Mouse (Mus musculus) layer of hippocampus, adult 9-11 months (tissue): ENCODE measurements at regions not wholly inside any gene's neighbourhood (a gene's known extent, or its start where the extent isn't known, plus 50 kb on each side); places are given as distances from the start of the nearest gene placed in this dataset.

Experiments
- DNase-seq: peaks from one replicate; pipeline ENCODE4 v3.0.0; 2022

- no peak for DNase-seq
These were observed 355.3 kb upstream of the Smim15 start for GRCm38 (mm10) chr13:107688972-107689371.

GRCm38 (mm10) chr13:107685231-107685630 lies 359.0 kb upstream of the Smim15 start:
- no peak for DNase-seq

GRCm38 (mm10) chr13:107683909-107684308 lies 360.3 kb upstream of the Smim15 start:
- DNase-seq, result no peak

- no peak for DNase-seq
These were observed 362.5 kb upstream of the Smim15 start for GRCm38 (mm10) chr13:107681719-107682118.

- DNase-seq, result no peak
These were observed 365.4 kb upstream of the Smim15 start for GRCm38 (mm10) chr13:107678860-107679259.

GRCm38 (mm10) chr13:107677091-107677470 lies 367.2 kb upstream of the Smim15 start:
- no peak for DNase-seq

GRCm38 (mm10) chr13:107676310-107677090 lies 367.7 kb upstream of the Smim15 start:
- no peak for DNase-seq

GRCm38 (mm10) chr13:107672166-107672565 lies 372.1 kb upstream of the Smim15 start:
- no peak for DNase-seq

GRCm38 (mm10) chr13:107668509-107668908 lies 375.7 kb upstream of the Smim15 start:
- DNase-seq, result no peak

- no peak for DNase-seq
These were observed 378.5 kb upstream of the Smim15 start for GRCm38 (mm10) chr13:107665775-107666174.

GRCm38 (mm10) chr13:107664197-107664596 lies 380.0 kb upstream of the Smim15 start:
- DNase-seq, result no peak

- DNase-seq, result no peak
These were observed 380.5 kb upstream of the Smim15 start for GRCm38 (mm10) chr13:107663745-107664144.

GRCm38 (mm10) chr13:107661414-107661813 lies 382.8 kb upstream of the Smim15 start:
- DNase-seq, result no peak

- DNase-seq, result peak; percentile 34
These were observed 398.2 kb upstream of the Smim15 start for GRCm38 (mm10) chr13:107645865-107646645.

GRCm38 (mm10) chr13:107645121-107645864 lies 399.0 kb upstream of the Smim15 start:
- DNase-seq, result no peak

- no peak for DNase-seq
These were observed 399.5 kb upstream of the Smim15 start for GRCm38 (mm10) chr13:107644705-107645104.

GRCm38 (mm10) chr13:107641926-107642657 lies 402.2 kb upstream of the Smim15 start:
- DNase-seq, result peak; percentile 89

- no peak for DNase-seq
These were observed 404.6 kb upstream of the Smim15 start for GRCm38 (mm10) chr13:107639620-107640019.

- no peak for DNase-seq
These were observed 407.0 kb upstream of the Smim15 start for GRCm38 (mm10) chr13:107637269-107637668.

GRCm38 (mm10) chr13:107635114-107635513 lies 409.1 kb upstream of the Smim15 start:
- DNase-seq, result no peak

GRCm38 (mm10) chr13:107627073-107627472 lies 417.2 kb upstream of the Smim15 start:
- DNase-seq, result no peak

- no peak for DNase-seq
These were observed 417.6 kb upstream of the Smim15 start for GRCm38 (mm10) chr13:107626670-107627069.

GRCm38 (mm10) chr13:107621337-107621736 lies 422.9 kb upstream of the Smim15 start:
- DNase-seq, result no peak
